Mouse (Mus musculus) forebrain, embryonic 13.5 days (tissue): Measurements from ENCODE around the gene Pcgf1. TPM values are rescaled to one million over a fixed set of nuclear protein-coding genes. Genes with fewer than 3 reads are reported as not detected.

Source experiments
- ATAC-seq: fragments of 200-750 bp; cut with Nextera tagmentation; 2 replicates; pipeline ENCODE4 v1.8.0; 2017
- H3K27ac ChIP-seq: fragments of 300-500 bp; sonication (generic); 2 replicates; pipeline ENCODE4 v1.5.1; 2015; ENCODE audit warnings: inconsistent platforms, mild to moderate bottlenecking, moderate library complexity
- H3K27me3 ChIP-seq: fragments of 300-500 bp; sonication (generic); 2 replicates; pipeline ENCODE4 v1.6.1; 2015; ENCODE audit warnings: mild to moderate bottlenecking, inconsistent platforms
- H3K36me3 ChIP-seq: fragments of 300-500 bp; sonication (generic); 2 replicates; pipeline ENCODE4 v1.6.1; 2015; ENCODE audit warnings: mild to moderate bottlenecking, inconsistent platforms; ENCODE audit not compliant: poor library complexity, severe bottlenecking
- H3K4me1 ChIP-seq: fragments of 300-500 bp; sonication (generic); 2 replicates; pipeline ENCODE4 v1.6.1; 2015; ENCODE audit warnings: inconsistent platforms
- H3K4me2 ChIP-seq: fragments of 300-500 bp; sonication (generic); 2 replicates; pipeline ENCODE4 v1.6.1; 2015; ENCODE audit warnings: inconsistent platforms, mild to moderate bottlenecking, moderate library complexity
- H3K4me3 ChIP-seq: fragments of 300-500 bp; sonication (generic); 2 replicates; pipeline ENCODE4 v1.5.1; 2015; ENCODE audit warnings: mild to moderate bottlenecking, inconsistent platforms
- H3K9ac ChIP-seq: fragments of 300-500 bp; sonication (generic); 2 replicates; pipeline ENCODE4 v1.6.1; 2015; ENCODE audit warnings: mild to moderate bottlenecking, inconsistent platforms
- H3K9me3 ChIP-seq: fragments of 300-500 bp; sonication (generic); replicated peaks from 2 replicates; pipeline ENCODE4 v1.6.1; 2016; ENCODE audit warnings: inconsistent platforms
- WGBS: fragments of 180-500 bp; shearing (Covaris S2); methylation state at CpG from one replicate; pipeline ENCODE4 v1.1.7; 2015; 5-methylcytosine and 5-hydroxymethylcytosine counted together
- polyA plus RNA-seq: library from polyadenylated mRNA; unstranded; fragments of >200 nt; fragmentation: Nextera tagmentation; extraction: Ambion mirVana; gene quantifications from 2 replicates; pipeline ENCODE4 v1.2.1, GENCODE M21; 2015

The Pcgf1 gene
- 46.5 and 47.3 TPM in 2 replicates for polyA plus RNA-seq

DNA sequence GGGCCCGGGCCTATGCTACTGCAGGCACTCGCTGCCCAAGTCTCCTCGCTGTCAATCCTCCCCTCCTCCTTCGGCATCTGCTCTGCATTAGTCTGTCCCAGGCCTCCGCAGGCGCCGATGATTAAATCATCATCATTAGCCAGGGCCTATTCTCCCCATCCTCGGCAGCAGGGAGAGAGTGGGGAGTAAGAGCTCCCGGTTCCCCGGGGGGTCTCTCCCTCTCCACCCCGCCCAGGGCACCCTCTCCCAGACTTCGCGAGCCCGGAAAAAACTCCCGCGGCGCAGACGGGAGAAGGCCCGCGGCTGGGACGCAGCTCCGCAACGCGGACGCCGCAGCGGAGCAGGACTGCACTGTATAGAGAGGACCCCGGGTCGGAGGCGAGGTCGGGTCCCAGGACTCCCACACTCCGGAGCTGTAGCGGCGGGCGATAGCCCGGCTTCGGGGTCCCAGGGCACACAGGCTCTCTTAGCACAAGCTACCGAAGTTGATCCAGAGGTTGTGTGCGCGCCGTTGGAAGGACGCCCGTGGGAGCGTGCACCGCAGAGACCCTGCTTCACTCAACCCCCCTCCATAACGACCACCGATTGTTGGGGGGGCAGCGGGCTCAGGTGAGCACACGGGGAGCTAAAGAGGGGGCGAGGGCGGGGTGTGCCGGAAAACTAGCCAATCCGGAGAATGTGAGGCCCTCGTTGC lies at the start of gene Pcgf1:
Pcgf1 (plus strand) TSS at position 240 of the 694 bp plus-strand sequence.
- Histone ChIP-seq H3K4me1 (peaks cover 21% of the 10 kb centered on the region), H3K9me3 (no peaks in the 10 kb centered on the region), H3K27ac (peak within 1 kb of the TSS; percentile 87), H3K4me2 (peak within 1 kb of the TSS; percentile 97), H3K27me3 (peaks cover 51% of the 10 kb centered on the region), H3K9ac (peak within 1 kb of the TSS; percentile 84), H3K4me3 (peak within 1 kb of the TSS; percentile 79), H3K36me3 (peaks cover 29% of the 10 kb centered on the region)
- peak; percentile 82 for ATAC-seq
- under 1% methylated on average over 54 of the region's 54 CpGs for WGBS

DNA sequence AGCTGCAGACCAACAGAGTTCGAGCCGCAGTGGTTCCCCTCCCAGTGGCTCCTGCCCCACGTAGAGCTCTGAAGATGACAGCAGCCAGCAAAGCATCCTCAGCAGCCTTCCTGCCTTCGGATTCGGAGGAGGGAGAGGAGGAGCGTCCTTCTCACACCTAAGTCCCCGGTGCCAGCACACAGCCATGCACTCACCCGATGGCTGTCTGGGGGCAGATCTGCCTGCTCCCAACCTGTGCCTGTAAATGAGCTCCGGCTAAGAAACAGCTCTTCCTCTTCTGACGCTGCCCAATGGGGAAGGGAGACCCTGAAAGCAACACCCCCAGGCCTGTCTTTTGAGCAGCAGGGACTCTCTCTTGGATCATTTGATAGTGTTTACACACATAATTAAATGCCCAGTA lies 47.9 kb upstream of the Pcgf1 start:
- ATAC-seq: no peak
- H3K36me3 ChIP-seq: no peaks in the 10 kb centered on the region
- H3K27ac ChIP-seq: no peak overlapping the region
- H3K4me1 ChIP-seq: peaks cover 33% of the 10 kb centered on the region
- no peak overlapping the region for H3K4me3 ChIP-seq
- peaks cover 39% of the 10 kb centered on the region for H3K27me3 ChIP-seq
- H3K4me2 ChIP-seq: no peak overlapping the region
- H3K9me3 ChIP-seq: no peaks in the 10 kb centered on the region
- no peak overlapping the region for H3K9ac ChIP-seq
- 15% methylated on average over 10 of the region's 10 CpGs for WGBS

- peaks cover 43% of the 10 kb centered on the region for H3K27me3 ChIP-seq
- no peaks in the 10 kb centered on the region for H3K9me3 ChIP-seq
- no peak overlapping the region for H3K4me3 ChIP-seq
- H3K27ac ChIP-seq: no peak overlapping the region
- no peak overlapping the region for H3K9ac ChIP-seq
- H3K4me1 ChIP-seq: peaks cover 33% of the 10 kb centered on the region
- no peak overlapping the region for H3K4me2 ChIP-seq
- no peak for ATAC-seq
- 55% methylated on average over 7 of the region's 7 CpGs for WGBS
- no peaks in the 10 kb centered on the region for H3K36me3 ChIP-seq
Measured at GRCm38 (mm10) chr6:83031111-83031510, 46.6 kb upstream of the Pcgf1 start.

- Histone ChIP-seq H3K27me3 (peaks cover 47% of the 10 kb centered on the region), H3K4me1 (peaks cover 33% of the 10 kb centered on the region), H3K4me3 (peak overlapping the region; percentile 55), H3K9me3 (no peaks in the 10 kb centered on the region), H3K4me2 (peak overlapping the region; percentile 70), H3K9ac (peak overlapping the region; percentile 60; the same call in 1 of the 2 replicates), H3K27ac (no peak overlapping the region), H3K36me3 (no peaks in the 10 kb centered on the region)
- no peak for ATAC-seq
- 21% methylated on average over 18 of the region's 18 CpGs for WGBS
Measured at GRCm38 (mm10) chr6:83031921-83032590, 45.6 kb upstream of the Pcgf1 start.

GRCm38 (mm10) chr6:83032769-83033191 lies 44.9 kb upstream of the Pcgf1 start:
- WGBS: under 1% methylated on average over 31 of the region's 31 CpGs
- Histone ChIP-seq H3K9ac (peak overlapping the region; percentile 60), H3K27me3 (peaks cover 49% of the 10 kb centered on the region), H3K36me3 (no peaks in the 10 kb centered on the region), H3K4me2 (peak overlapping the region; percentile 70), H3K27ac (no peak overlapping the region), H3K4me1 (peaks cover 33% of the 10 kb centered on the region), H3K4me3 (peak overlapping the region; percentile 55), H3K9me3 (no peaks in the 10 kb centered on the region)
- peak; percentile 54 for ATAC-seq

DNA sequence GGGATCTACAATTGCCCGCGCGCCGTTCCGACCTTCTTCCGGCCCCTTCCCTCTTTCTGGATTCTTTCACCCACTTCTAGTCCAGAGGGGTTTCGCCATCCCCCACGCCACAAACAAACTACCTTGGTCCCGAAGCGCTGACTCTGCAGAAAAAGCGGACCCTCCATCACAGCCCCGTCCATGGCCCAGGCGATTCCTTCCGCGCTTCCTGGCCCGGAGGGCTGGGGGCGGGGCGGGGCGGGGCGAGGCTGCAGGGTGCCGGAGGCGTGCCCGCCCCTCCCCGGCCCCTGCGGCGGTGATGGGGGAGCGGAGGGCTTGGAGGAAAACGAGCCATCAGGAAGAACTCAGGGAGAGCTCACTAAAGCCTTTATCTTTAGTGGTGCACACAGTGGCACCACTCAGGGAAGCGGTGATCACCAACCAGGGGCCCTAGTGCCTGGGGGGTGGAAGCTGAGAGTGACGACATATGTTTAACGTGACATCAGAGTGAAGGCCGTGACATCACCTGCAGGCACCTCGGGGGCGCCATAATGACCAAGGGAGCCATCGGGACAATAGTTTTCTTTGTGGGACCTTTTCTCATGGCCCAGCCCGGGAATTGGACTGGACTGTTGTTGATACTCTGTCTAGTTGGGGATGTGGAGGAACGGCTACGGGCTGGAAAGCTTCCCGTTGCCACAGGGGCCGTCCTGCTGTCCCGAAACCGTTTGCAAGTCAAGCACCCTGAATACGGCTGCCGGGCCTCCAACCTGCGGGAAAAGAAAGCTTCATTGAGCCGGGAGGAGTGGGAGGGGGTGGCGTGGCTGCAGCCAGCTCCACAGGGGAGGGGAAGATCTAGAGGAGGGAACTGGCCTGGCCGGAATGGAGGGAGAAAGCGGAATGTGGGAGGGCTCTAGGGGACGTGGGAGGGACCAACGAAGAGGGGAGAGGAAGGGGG lies 44.2 kb upstream of the Pcgf1 start, which contains the start of the genes Dok1 and Loxl3:
Dok1 (minus strand) TSS at position 223 of the 937 bp plus-strand sequence.
Loxl3 (plus strand) TSS at position 925 of the 937 bp plus-strand sequence.
- WGBS: under 1% methylated on average over 47 of the region's 51 CpGs
- peak within 1 kb of the TSS; percentile 22; the same call in 1 of the 2 replicates for H3K27ac ChIP-seq
- ATAC-seq: peak; percentile 71
- H3K9me3 ChIP-seq: no peaks in the 10 kb centered on the region
- peak within 1 kb of the TSS; percentile 55 for H3K4me3 ChIP-seq
- peaks cover 40% of the 10 kb centered on the region for H3K4me1 ChIP-seq
- H3K4me2 ChIP-seq: peak within 1 kb of the TSS; percentile 70
- H3K36me3 ChIP-seq: no peaks in the 10 kb centered on the region
- H3K27me3 ChIP-seq: peaks cover 47% of the 10 kb centered on the region
- peak within 1 kb of the TSS; percentile 60 for H3K9ac ChIP-seq

- 32% methylated on average over 5 of the region's 5 CpGs for WGBS
- Histone ChIP-seq H3K4me1 (peaks cover 45% of the 10 kb centered on the region), H3K4me2 (peak overlapping the region; percentile 70), H3K36me3 (no peaks in the 10 kb centered on the region), H3K27ac (peak overlapping the region; percentile 22; the same call in 1 of the 2 replicates), H3K27me3 (peaks cover 42% of the 10 kb centered on the region), H3K9me3 (no peaks in the 10 kb centered on the region), H3K4me3 (peak overlapping the region; percentile 55), H3K9ac (peak overlapping the region; percentile 60; the same call in 1 of the 2 replicates)
- no peak for ATAC-seq
Measured at GRCm38 (mm10) chr6:83034463-83035055, 43.1 kb upstream of the Pcgf1 start.

GRCm38 (mm10) chr6:83037188-83037587 lies 40.5 kb upstream of the Pcgf1 start:
- H3K4me3 ChIP-seq: no peak overlapping the region
- ATAC-seq: no peak
- H3K27ac ChIP-seq: no peak overlapping the region
- H3K9ac ChIP-seq: no peak overlapping the region
- H3K36me3 ChIP-seq: no peaks in the 10 kb centered on the region
- H3K9me3 ChIP-seq: no peaks in the 10 kb centered on the region
- peaks cover 16% of the 10 kb centered on the region for H3K27me3 ChIP-seq
- no peak overlapping the region for H3K4me2 ChIP-seq
- 80% methylated on average over 8 of the region's 8 CpGs for WGBS
- peaks cover 37% of the 10 kb centered on the region for H3K4me1 ChIP-seq

- Histone ChIP-seq H3K9ac (peak overlapping the region; percentile 40; the same call in 1 of the 2 replicates), H3K9me3 (no peaks in the 10 kb centered on the region), H3K4me3 (peak overlapping the region; percentile 31), H3K27me3 (peaks cover 10% of the 10 kb centered on the region; the same call in 1 of the 2 replicates), H3K4me1 (peaks cover 23% of the 10 kb centered on the region), H3K4me2 (peak overlapping the region; percentile 65), H3K36me3 (no peaks in the 10 kb centered on the region), H3K27ac (no peak overlapping the region)
- ATAC-seq: peak; percentile 66
- 9% methylated on average over 24 of the region's 24 CpGs for WGBS
Measured at GRCm38 (mm10) chr6:83038496-83039012, 39.1 kb upstream of the Pcgf1 start.

- 80% methylated on average over 5 of the region's 5 CpGs for WGBS
- Histone ChIP-seq H3K27ac (no peak overlapping the region), H3K4me1 (peaks cover 11% of the 10 kb centered on the region), H3K4me2 (no peak overlapping the region), H3K9ac (no peak overlapping the region), H3K27me3 (0 out of 2 replicates have a peak, but pooled peaks cover 8% of the 10 kb centered on the region), H3K4me3 (no peak overlapping the region), H3K9me3 (no peaks in the 10 kb centered on the region), H3K36me3 (no peaks in the 10 kb centered on the region)
- no peak for ATAC-seq
Measured at GRCm38 (mm10) chr6:83040601-83041000, 37.1 kb upstream of the Pcgf1 start.

DNA sequence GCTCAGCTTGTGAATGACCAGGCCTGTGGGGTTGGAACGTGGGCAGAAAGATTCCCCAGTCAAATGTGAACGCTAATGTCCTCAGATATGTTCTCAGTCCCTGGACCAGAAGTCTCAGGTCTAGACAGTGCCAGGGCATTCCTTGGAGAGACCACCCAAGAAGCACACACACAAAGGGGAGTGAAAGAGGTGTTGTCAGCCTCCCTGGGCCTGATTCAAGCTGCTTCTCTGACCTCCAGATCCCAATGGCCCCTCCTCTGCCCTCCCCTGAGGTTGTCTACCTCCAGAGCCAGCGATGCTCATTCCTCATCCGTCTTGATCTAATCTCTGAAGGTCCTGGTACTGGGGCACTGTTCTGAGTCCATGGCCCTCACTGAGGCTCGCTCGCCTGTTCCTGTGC lies 34.1 kb upstream of the Pcgf1 start:
- Histone ChIP-seq H3K9me3 (no peaks in the 10 kb centered on the region), H3K9ac (no peak overlapping the region), H3K27ac (no peak overlapping the region), H3K27me3 (no peaks in the 10 kb centered on the region), H3K36me3 (no peaks in the 10 kb centered on the region), H3K4me2 (no peak overlapping the region), H3K4me3 (no peak overlapping the region), H3K4me1 (peaks cover 4% of the 10 kb centered on the region)
- 64% methylated on average over 6 of the region's 6 CpGs for WGBS
- ATAC-seq: no peak
